Mouse (Mus musculus): ENCODE results near the gene Olfr839-ps1. TPM values are rescaled to one million over a fixed set of nuclear protein-coding genes. Genes with fewer than 3 reads are reported as not detected.

The Olfr839-ps1 gene
- 0.09 TPM in 1 of 2 replicates, not detected in the other for polyA plus RNA-seq (2014; fragmentation: Nextera tagmentation; extraction: Ambion mirVana)

DNA sequence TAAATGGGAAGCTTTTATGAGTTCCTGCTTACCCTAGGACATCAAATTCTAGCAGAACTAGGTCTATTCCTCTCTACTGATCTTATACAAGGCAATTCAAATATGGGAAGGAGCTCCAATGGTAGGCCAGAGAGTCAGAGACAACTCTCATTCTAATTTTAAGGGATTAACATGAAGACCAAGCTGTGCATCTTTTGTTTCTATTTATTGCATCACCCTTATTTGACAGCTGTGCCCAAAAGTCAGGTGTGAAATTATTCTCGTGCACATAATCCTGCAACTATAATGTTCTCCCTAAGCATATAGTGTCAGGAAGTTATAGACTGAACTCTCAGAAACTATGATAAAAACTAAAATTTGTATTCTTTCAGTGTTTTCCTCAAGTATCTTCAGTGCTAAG lies at the start of gene Olfr839-ps1:
Gene Olfr839-ps1, minus strand, starts transcription at position 101 of the 400 bp plus-strand sequence.
- Histone ChIP-seq H3K4me1 (ENCODE audit: control insufficient read depth, insufficient read depth, low read length) (no peaks in the 10 kb centered on the region), H3K4me2 (no peak within 1 kb of the TSS), H3K4me3 (ENCODE audit: low read depth, low read length) (no peak within 1 kb of the TSS), H3K27ac (ENCODE audit: low read depth, low read length) (no peak within 1 kb of the TSS), H3K9me3 (replicated peaks; ENCODE audit: control insufficient read depth, low read length) (no peaks in the 10 kb centered on the region; the same call in 1 of the 2 replicates), H3K36me3 (ENCODE audit: control insufficient read depth, insufficient read depth, low read length) (no peaks in the 10 kb centered on the region), H3K27me3 (ENCODE audit: control insufficient read depth, insufficient read depth, low read length) (no peaks in the 10 kb centered on the region), H3K9ac (ENCODE audit: low read depth, low read length) (no peak within 1 kb of the TSS)
- WGBS (ENCODE audit: insufficient replicate concordance), result 82% methylated on average over 1 of the region's 1 CpGs
- no peak for ATAC-seq (replicated peaks; ENCODE audit: insufficient number of reproducible peaks, low FRiP score, low TSS enrichment)

- no peak within 1 kb of the TSS for H3K27ac ChIP-seq (ENCODE audit: low read depth, low read length)
- H3K36me3 ChIP-seq (ENCODE audit: control insufficient read depth, insufficient read depth, low read length), result no peaks in the 10 kb centered on the region
- no peak for ATAC-seq (replicated peaks; ENCODE audit: insufficient number of reproducible peaks, low FRiP score, low TSS enrichment)
- H3K4me2 ChIP-seq, result no peak within 1 kb of the TSS
- no peak within 1 kb of the TSS for H3K4me3 ChIP-seq (ENCODE audit: low read depth, low read length)
- 68% methylated on average over 1 of the region's 1 CpGs for WGBS (ENCODE audit: insufficient replicate concordance)
- no peak within 1 kb of the TSS for H3K9ac ChIP-seq (ENCODE audit: low read depth, low read length)
- no peaks in the 10 kb centered on the region for H3K4me1 ChIP-seq (ENCODE audit: control insufficient read depth, insufficient read depth, low read length)
- H3K27me3 ChIP-seq (ENCODE audit: control insufficient read depth, insufficient read depth, low read length), result no peaks in the 10 kb centered on the region
- peaks cover 3% of the 10 kb centered on the region; the same call in 1 of the 2 replicates for H3K9me3 ChIP-seq (replicated peaks; ENCODE audit: control insufficient read depth, low read length)
Observed at GRCm38 (mm10) chr9:19136017-19136416, 41.1 kb downstream of the Olfr839-ps1 start, which contains the start of gene Olfr837. TSS of gene Olfr837 (plus strand) at chr9:19136317.

- no peaks in the 10 kb centered on the region for H3K36me3 ChIP-seq (ENCODE audit: control insufficient read depth, insufficient read depth, low read length)
- H3K4me2 ChIP-seq, result no peak within 1 kb of the TSS
- H3K9me3 ChIP-seq (replicated peaks; ENCODE audit: control insufficient read depth, low read length), result no peaks in the 10 kb centered on the region
- H3K27ac ChIP-seq (ENCODE audit: low read depth, low read length), result no peak within 1 kb of the TSS
- no peak within 1 kb of the TSS for H3K9ac ChIP-seq (ENCODE audit: low read depth, low read length)
- H3K4me3 ChIP-seq (ENCODE audit: low read depth, low read length), result no peak within 1 kb of the TSS
- no peak for ATAC-seq (replicated peaks; ENCODE audit: insufficient number of reproducible peaks, low FRiP score, low TSS enrichment)
- no peaks in the 10 kb centered on the region for H3K27me3 ChIP-seq (ENCODE audit: control insufficient read depth, insufficient read depth, low read length)
- no peaks in the 10 kb centered on the region for H3K4me1 ChIP-seq (ENCODE audit: control insufficient read depth, insufficient read depth, low read length)
Observed at GRCm38 (mm10) chr9:19120082-19120481, 57.0 kb downstream of the Olfr839-ps1 start, which contains the start of gene Olfr836. TSS of gene Olfr836 (plus strand) at chr9:19120382.

Other genes with a start within 250 kb of the Olfr839-ps1 start
- gene Olfr832, start 240.2 kb downstream of the Olfr839-ps1 start, polyA plus RNA-seq (2014; fragmentation: Nextera tagmentation; extraction: Ambion mirVana), result not detected in 2 replicates
- not detected in 2 replicates for gene Olfr834, start 189.3 kb downstream of the Olfr839-ps1 start, polyA plus RNA-seq (2014; fragmentation: Nextera tagmentation; extraction: Ambion mirVana)
- gene Olfr835, start 144.6 kb downstream of the Olfr839-ps1 start, polyA plus RNA-seq (2014; fragmentation: Nextera tagmentation; extraction: Ambion mirVana), result not detected in 2 replicates
- 0.06 TPM in 1 of 2 replicates, not detected in the other for gene Olfr836, start 56.9 kb downstream of the Olfr839-ps1 start, polyA plus RNA-seq (2014; fragmentation: Nextera tagmentation; extraction: Ambion mirVana)
- gene Olfr837, start 41.0 kb downstream of the Olfr839-ps1 start, polyA plus RNA-seq (2014; fragmentation: Nextera tagmentation; extraction: Ambion mirVana), result not detected in 2 replicates
- not detected in 2 replicates for gene Olfr843, start 74.7 kb upstream of the Olfr839-ps1 start, polyA plus RNA-seq (2014; fragmentation: Nextera tagmentation; extraction: Ambion mirVana)
- gene Olfr844, start 139.0 kb upstream of the Olfr839-ps1 start, polyA plus RNA-seq (2014; fragmentation: Nextera tagmentation; extraction: Ambion mirVana), result not detected in 2 replicates
- not detected in 2 replicates for gene Olfr845, start 159.1 kb upstream of the Olfr839-ps1 start, polyA plus RNA-seq (2014; fragmentation: Nextera tagmentation; extraction: Ambion mirVana)
- not detected in 2 replicates for gene Olfr846, start 186.7 kb upstream of the Olfr839-ps1 start, polyA plus RNA-seq (2014; fragmentation: Nextera tagmentation; extraction: Ambion mirVana)
- not detected in 2 replicates for gene Olfr847, start 201.4 kb upstream of the Olfr839-ps1 start, polyA plus RNA-seq (2014; fragmentation: Nextera tagmentation; extraction: Ambion mirVana)